Mouse (Mus musculus) liver, embryonic 14.5 days (tissue): Measurements from ENCODE around the gene Ufm1. TPM values are rescaled to one million over a fixed set of nuclear protein-coding genes. Genes with fewer than 3 reads are reported as not detected.

Experiments used
- ATAC-seq: fragments of 200-750 bp; cut with Nextera tagmentation; 2 replicates; pipeline ENCODE4 v1.8.0; 2017; ENCODE audit warnings: moderate number of reproducible peaks, mild to moderate bottlenecking, moderate library complexity; ENCODE audit not compliant: insufficient read depth
- DNase-seq, 3 experiments: peaks; one replicate each; pipeline ENCODE4 v3.0.0-alpha.2; 2012 to 2013; ENCODE audit warnings: low read depth in 3 of 3, low spot score in 3 of 3
- H3K27ac ChIP-seq: fragments of 300-500 bp; sonication (generic); 2 replicates; pipeline ENCODE4 v1.5.1; 2014; ENCODE audit warnings: moderate library complexity, mild to moderate bottlenecking, control low read depth, inconsistent platforms
- H3K27me3 ChIP-seq: fragments of 300-500 bp; sonication (generic); 2 replicates; pipeline ENCODE4 v1.6.1; 2014; ENCODE audit warnings: mild to moderate bottlenecking, low read length, moderate library complexity; ENCODE audit not compliant: control insufficient read depth, insufficient read depth
- H3K36me3 ChIP-seq: fragments of 300-500 bp; sonication (generic); replicated peaks from 2 replicates; pipeline ENCODE4 v1.6.1; 2014; ENCODE audit warnings: low read depth; ENCODE audit not compliant: control insufficient read depth, insufficient read depth
- H3K4me1 ChIP-seq, 2 experiments: fragments of 200-500 bp in 1 of 2; fragments of 300-500 bp in 1 of 2; sonication (generic) in 1 of 2; replicated peaks; 2 replicates each; pipeline ENCODE4 v1.6.1; 2012 to 2014; ENCODE audit warnings: antibody characterized with exemption in 1 of 2, inconsistent platforms in 1 of 2, low read length in 1 of 2; ENCODE audit not compliant: control insufficient read depth in 2 of 2, insufficient read depth in 2 of 2
- H3K4me2 ChIP-seq: fragments of 300-500 bp; sonication (generic); 2 replicates; pipeline ENCODE4 v1.6.1; 2014; ENCODE audit warnings: low read depth, mild to moderate bottlenecking, control low read depth, moderate library complexity
- H3K4me3 ChIP-seq, 2 experiments: fragments of 200-500 bp in 1 of 2; fragments of 300-500 bp in 1 of 2; sonication (generic) in 1 of 2; 2 replicates each; pipeline ENCODE4 v1.5.1; 2012 to 2014; ENCODE audit warnings: low read depth in 2 of 2, low read length in 2 of 2, mild to moderate bottlenecking in 2 of 2, control low read depth in 1 of 2, inconsistent platforms in 1 of 2, moderate library complexity in 1 of 2; ENCODE audit not compliant: insufficient read depth in 1 of 2
- H3K9ac ChIP-seq: fragments of 300-500 bp; sonication (generic); replicated peaks from 2 replicates; pipeline ENCODE4 v1.6.1; 2014; ENCODE audit warnings: mild to moderate bottlenecking, control low read depth, moderate library complexity
- H3K9me3 ChIP-seq: fragments of 300-500 bp; sonication (generic); 2 replicates; pipeline ENCODE4 v1.6.1; 2016; ENCODE audit warnings: low read length, mixed read lengths; ENCODE audit not compliant: control insufficient read depth
- CTCF ChIP-seq: IDR thresholded peaks from 2 replicates; pipeline ENCODE4 v1.5.1; 2016; ENCODE audit warnings: antibody characterized with exemption, low read depth, control low read depth
- EP300 ChIP-seq: IDR thresholded peaks from 2 replicates; pipeline ENCODE4 v1.6.1; 2016; ENCODE audit warnings: antibody characterized with exemption, low read depth
- WGBS: fragments of 180-500 bp; shearing (Covaris S2); extraction: QIAGEN DNeasy Blood & Tissue Kit; methylation state at CpG from one replicate; pipeline ENCODE4 v1.1.7; 2014; ENCODE audit not compliant: insufficient replicate concordance; 5-methylcytosine and 5-hydroxymethylcytosine counted together
- polyA plus RNA-seq, 2 experiments: library from polyadenylated mRNA; depleted of rRNA in 1 of 2; stranded (reverse) in 1 of 2; unstranded in 1 of 2; fragments of >200 nt; fragmentation: Nextera tagmentation in 1 of 2; extraction: Ambion mirVana in 1 of 2; gene quantifications; 2 replicates each; pipeline versions ENCODE4 v1.2.1 to v1.2.3; 2012 to 2014

Gene Ufm1
- polyA plus RNA-seq, 2 experiments, result 9.0 to 56.6 TPM

DNA sequence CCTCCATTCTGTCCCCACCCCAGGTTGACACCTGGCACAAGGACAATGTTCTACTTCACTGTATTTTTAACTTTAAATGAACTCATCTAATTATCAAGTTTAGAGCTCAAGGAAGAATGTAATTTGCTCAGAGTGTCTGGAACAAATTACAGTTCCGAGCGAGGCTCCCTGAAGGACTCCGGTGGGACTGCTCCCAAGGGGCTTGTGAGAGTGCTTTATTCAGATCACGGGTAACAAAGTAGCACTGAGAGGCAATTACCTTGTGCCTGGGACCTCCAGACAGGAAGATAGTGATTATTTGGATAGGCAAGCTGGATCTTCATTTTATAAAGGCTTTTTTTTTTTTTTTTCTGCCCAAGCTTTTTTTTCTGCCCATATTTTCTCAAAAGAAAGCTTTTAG, 15.9 kb downstream of the Ufm1 start:
- H3K4me3 ChIP-seq, result no peak overlapping the region
- 65% methylated on average over 4 of the region's 4 CpGs for WGBS
- TF ChIP-seq EP300 (no peak), CTCF (no peak)
- ATAC-seq (no peak), DNase-seq (no peak)
- H3K27ac ChIP-seq, result no peak overlapping the region
- H3K36me3 ChIP-seq, result no peaks in the 10 kb centered on the region
- H3K9me3 ChIP-seq, result no peaks in the 10 kb centered on the region
- no peak overlapping the region for H3K9ac ChIP-seq
- no peak overlapping the region for H3K4me2 ChIP-seq
- H3K4me1 ChIP-seq, result no peaks in the 10 kb centered on the region
- H3K27me3 ChIP-seq, result no peaks in the 10 kb centered on the region

- no peak for TF ChIP-seq CTCF
- Histone ChIP-seq H3K4me2 (no peak overlapping the region), H3K36me3 (no peaks in the 10 kb centered on the region), H3K9me3 (no peaks in the 10 kb centered on the region), H3K27me3 (no peaks in the 10 kb centered on the region), H3K9ac (no peak overlapping the region), H3K27ac (no peak overlapping the region), H3K4me3 (no peak overlapping the region), H3K4me1 (no peaks in the 10 kb centered on the region)
- 53% methylated on average over 7 of the region's 7 CpGs for WGBS
- ATAC-seq (no peak), DNase-seq (no peak)
These were observed 17.3 kb downstream of the Ufm1 start for GRCm38 (mm10) chr3:53846206-53846928.

- Histone ChIP-seq H3K4me2 (no peak within 1 kb of the TSS), H3K9me3 (no peaks in the 10 kb centered on the region), H3K4me3 (no peak within 1 kb of the TSS), H3K4me1 (no peaks in the 10 kb centered on the region), H3K36me3 (no peaks in the 10 kb centered on the region), H3K27ac (no peak within 1 kb of the TSS), H3K9ac (no peak within 1 kb of the TSS), H3K27me3 (no peaks in the 10 kb centered on the region)
- WGBS, result 45% methylated on average over 2 of the region's 2 CpGs
- no peak for DNase-seq
- TF ChIP-seq CTCF (no peak), EP300 (no peak)
- no peak for ATAC-seq
These were observed 18.8 kb downstream of the Ufm1 start, which contains the start of gene Gm10985 for GRCm38 (mm10) chr3:53844786-53845185. Gm10985 (plus strand) TSS chr3:53845086.

DNA sequence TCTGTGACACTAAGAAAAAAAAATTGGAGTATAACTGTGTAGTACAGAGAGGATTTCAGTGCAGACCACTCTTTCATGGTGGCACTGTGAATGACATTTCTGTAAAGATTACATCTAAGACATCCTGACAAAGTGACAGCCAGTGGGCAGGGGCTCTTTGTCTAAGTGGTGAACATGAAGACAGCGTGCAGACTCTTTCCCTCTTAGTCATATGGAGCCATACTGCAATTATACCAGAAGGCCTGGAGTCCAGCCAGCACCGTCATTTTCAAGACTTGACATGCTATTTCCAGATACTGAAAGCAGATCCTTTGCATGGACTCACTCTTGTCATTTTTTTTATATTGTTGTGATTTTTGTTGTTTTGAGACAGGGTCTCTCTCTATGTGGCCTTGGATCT, 29.4 kb downstream of the Ufm1 start:
- ATAC-seq (no peak), DNase-seq (no peak)
- Histone ChIP-seq H3K9me3 (no peaks in the 10 kb centered on the region), H3K36me3 (no peaks in the 10 kb centered on the region), H3K27me3 (no peaks in the 10 kb centered on the region), H3K4me2 (no peak overlapping the region), H3K4me3 (no peak overlapping the region), H3K4me1 (no peaks in the 10 kb centered on the region), H3K27ac (no peak overlapping the region), H3K9ac (no peak overlapping the region)
- TF ChIP-seq CTCF (no peak), EP300 (no peak)
- WGBS, result 61% methylated on average over 2 of the region's 2 CpGs

GRCm38 (mm10) chr3:53813421-53813977, 50.1 kb downstream of the Ufm1 start:
- H3K27me3 ChIP-seq, result no peaks in the 10 kb centered on the region
- no peak overlapping the region for H3K4me3 ChIP-seq
- DNase-seq (no peak), ATAC-seq (no peak)
- no peaks in the 10 kb centered on the region for H3K4me1 ChIP-seq
- 64% methylated on average over 7 of the region's 7 CpGs for WGBS
- H3K4me2 ChIP-seq, result no peak overlapping the region
- H3K27ac ChIP-seq, result no peak overlapping the region
- no peak for TF ChIP-seq CTCF
- no peak for TF ChIP-seq EP300
- no peaks in the 10 kb centered on the region for H3K36me3 ChIP-seq
- no peaks in the 10 kb centered on the region for H3K9me3 ChIP-seq
- H3K9ac ChIP-seq, result no peak overlapping the region

Other genes with a start within 250 kb of the Ufm1 start
- 0.71 and 0.80 TPM in 2 replicates for gene Frem2, start 206.5 kb downstream of the Ufm1 start, polyA plus RNA-seq (2012; rRNA removed)
- 0.19 and 0.44 TPM in 2 replicates for gene Frem2, start 206.5 kb downstream of the Ufm1 start, polyA plus RNA-seq (2014; fragmentation: Nextera tagmentation; extraction: Ambion mirVana)
- gene Gm10985, start 18.7 kb downstream of the Ufm1 start, polyA plus RNA-seq (2012; rRNA removed), result not detected in 2 replicates
- gene Gm10985, start 18.7 kb downstream of the Ufm1 start, polyA plus RNA-seq (2014; fragmentation: Nextera tagmentation; extraction: Ambion mirVana), result not detected in 2 replicates